ENCODE assay signal across 18 mouse cellular contexts in the genomic region with DNA sequence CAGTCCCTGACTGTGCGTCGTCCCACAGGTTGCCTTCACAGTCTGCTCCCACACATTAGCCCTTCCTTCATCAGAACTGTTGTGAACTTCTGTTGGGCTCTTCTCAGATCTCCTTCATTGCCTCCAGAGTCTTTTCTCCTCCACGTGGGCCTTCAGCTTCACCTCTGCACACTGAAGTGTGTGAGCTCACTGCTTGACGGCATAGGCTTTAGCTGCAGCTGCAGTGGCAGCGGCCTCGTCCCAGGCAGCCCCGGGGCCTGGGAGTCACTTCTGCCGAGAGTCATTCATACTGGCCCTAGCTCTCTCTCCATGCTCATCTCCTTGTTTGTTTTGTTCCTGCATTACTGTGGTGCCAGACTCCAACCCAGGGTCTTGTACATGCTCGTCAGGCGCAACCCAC. TPM values are rescaled to one million over a fixed set of nuclear protein-coding genes. Genes with fewer than 3 reads are reported as not detected.
A peak's percentile ranks its signal among the peaks of the same experiment; 100 is the strongest.
DNase-seq lines count a peak whose midpoint lies in the region; ATAC-seq and TF ChIP-seq lines count a peak whose summit lies in the region.
"Had no signal": no experiment of that assay in that cellular context is flagged by ENCODE, and none has a peak within 500 bp of the region (broad histone marks: within the 10 kb centered on the region; RNA-seq: fewer than 3 reads in every experiment).

No protein-coding gene starts in this region.

- H3K27ac ChIP-seq in heart, embryonic 13.5 days (replicated peaks) = peak overlapping the region; percentile 92; the same call in 1 of the 2 replicates
- H3K27ac ChIP-seq in lung, embryonic 14.5 days (ENCODE audit: low read depth) = peak overlapping the region; percentile 58; the same call in 1 of the 2 replicates
- H3K27ac ChIP-seq: liver, embryonic 12.5 days had no signal

- H3K4me2 ChIP-seq in heart, embryonic 13.5 days = no peak overlapping the region
- no peak overlapping the region for H3K4me2 ChIP-seq in lung, embryonic 14.5 days
- H3K4me2 ChIP-seq: hindbrain, embryonic 12.5 days; liver, embryonic 12.5 days; midbrain, embryonic 11.5 days had no signal

- peaks cover 97% of the 10 kb centered on the region for H3K4me1 ChIP-seq in heart, embryonic 13.5 days
- peaks cover 20% of the 10 kb centered on the region for H3K4me1 ChIP-seq in lung, embryonic 14.5 days (ENCODE audit: insufficient read depth)

- no peaks in the 10 kb centered on the region for H3K9me3 ChIP-seq in heart, embryonic 13.5 days
- H3K9me3 ChIP-seq in lung, embryonic 14.5 days (ENCODE audit: low read depth, low read length) = no peaks in the 10 kb centered on the region
- H3K9me3 ChIP-seq: G1E; hindbrain, embryonic 12.5 days; liver, embryonic 12.5 days had no signal

- WGBS in heart, embryonic 13.5 days = 55% methylated on average over 10 of the region's 10 CpGs
- 42% methylated on average over 10 of the region's 10 CpGs for WGBS in lung, embryonic 14.5 days

- no peak for ATAC-seq in heart, embryonic 13.5 days (ENCODE audit: extremely low read depth, insufficient number of reproducible peaks, low FRiP score, low TSS enrichment)
- no peak for ATAC-seq in lung, embryonic 14.5 days (ENCODE audit: insufficient read depth)
- ATAC-seq: CD4-positive, CD25-positive, alpha-beta regulatory T cell, adult 4 months; intestine, embryonic 16.5 days; liver, embryonic 12.5 days had no signal

- TF ChIP-seq CTCF in lung, embryonic 14.5 days (IDR thresholded peaks at IDR 0.05; ENCODE audit: low read depth) = no peak

- DNase-seq in cerebellum, adult 11-12 months = peak; percentile 19
- no peak for DNase-seq in cerebellum, postnatal 4 days (ENCODE audit: low spot score in 2 of 2)
- DNase-seq in heart, adult 9 months (ENCODE audit: low spot score in 2 of 2) = no peak
- DNase-seq in lung, embryonic 14.5 days = peak; percentile 38
- DNase-seq in lung, adult 18-20 months = no peak
- DNase-seq in thymus, postnatal 14 days = peak; percentile 53
- no peak for DNase-seq in thymus, adult 18-20 months
- DNase-seq: adrenal gland, postnatal 36 days; cerebellum, adult 9-11 months; gastrocnemius, postnatal 14 days; right cerebral cortex, adult 18-20 months had no signal

- peak overlapping the region; percentile 20 for H3K9ac ChIP-seq in heart, embryonic 13.5 days
- no peak overlapping the region; the same call in 1 of the 2 replicates for H3K9ac ChIP-seq in lung, embryonic 14.5 days
- H3K9ac ChIP-seq: hindbrain, embryonic 12.5 days; liver, embryonic 12.5 days had no signal

- no peak overlapping the region for H3K4me3 ChIP-seq in heart, embryonic 13.5 days
- H3K4me3 ChIP-seq in lung, embryonic 14.5 days (ENCODE audit: low read depth, low read length) = no peak overlapping the region
- H3K4me3 ChIP-seq: hindbrain, embryonic 12.5 days; liver, embryonic 12.5 days had no signal

- no peaks in the 10 kb centered on the region for H3K36me3 ChIP-seq in heart, embryonic 13.5 days
- H3K36me3 ChIP-seq in lung, embryonic 14.5 days (ENCODE audit: insufficient read depth) = no peaks in the 10 kb centered on the region
- H3K36me3 ChIP-seq: hindbrain, embryonic 12.5 days; liver, embryonic 12.5 days had no signal

- no peaks in the 10 kb centered on the region for H3K27me3 ChIP-seq in heart, embryonic 13.5 days (replicated peaks)
- H3K27me3 ChIP-seq in lung, embryonic 14.5 days (ENCODE audit: insufficient read depth, low read length) = no peaks in the 10 kb centered on the region
- H3K27me3 ChIP-seq: liver, embryonic 12.5 days had no signal

RNA-seq across cellular contexts. Expression of gene Arl6ip4, which starts 51.7 kb away (rescaled TPM):
- 68.5 and 70.8 TPM in 2 replicates for polyA plus RNA-seq in heart, embryonic 13.5 days (2015; fragmentation: Nextera tagmentation; extraction: Ambion mirVana)
- polyA plus RNA-seq in lung, embryonic 14.5 days (2014; fragmentation: Nextera tagmentation; extraction: Ambion mirVana) = 100.0 and 105 TPM in 2 replicates

RNA-seq across cellular contexts. Expression of gene Ogfod2, which starts 55.5 kb away (rescaled TPM):
- polyA plus RNA-seq in heart, embryonic 13.5 days (2015; fragmentation: Nextera tagmentation; extraction: Ambion mirVana) = 18.3 and 18.8 TPM in 2 replicates
- 13.3 and 13.4 TPM in 2 replicates for polyA plus RNA-seq in lung, embryonic 14.5 days (2014; fragmentation: Nextera tagmentation; extraction: Ambion mirVana)

Comparison
In these comparisons a context has a peak if more than half of its experiments do, and no peak if none do; other contexts are left out.
1. DNase-seq: peak in cerebellum, adult 11-12 months (single experiment), lung, embryonic 14.5 days (single experiment) and thymus, postnatal 14 days (single experiment); none in cerebellum, postnatal 4 days (0 of 2), heart, adult 9 months (0 of 2), lung, adult 18-20 months (0 of 2) and thymus, adult 18-20 months (0 of 2).